In genomic region chr4:115057674-115058316, GRCm38 (mm10) we compare ENCODE assay signal across 8 mouse cellular contexts. TPM values are rescaled to one million over a fixed set of nuclear protein-coding genes. Genes with fewer than 3 reads are reported as not detected.
A peak's percentile ranks its signal among the peaks of the same experiment; 100 is the strongest.
DNase-seq lines count a peak whose midpoint lies in the region; ATAC-seq and TF ChIP-seq lines count a peak whose summit lies in the region.

No protein-coding gene starts in this region.

- H3K36me3 ChIP-seq in heart, embryonic 15.5 days: no peaks in the 10 kb centered on the region
- peaks cover 20% of the 10 kb centered on the region for H3K36me3 ChIP-seq in liver, embryonic 14.5 days (replicated peaks; ENCODE audit: control insufficient read depth, insufficient read depth, low read depth)
- H3K36me3 ChIP-seq in small intestine, adult 2 months (ENCODE audit: control insufficient read depth, insufficient read depth, low read length): no peaks in the 10 kb centered on the region

- H3K9ac ChIP-seq in heart, embryonic 15.5 days: peak overlapping the region; percentile 49
- peak overlapping the region; percentile 100 for H3K9ac ChIP-seq in liver, embryonic 14.5 days (replicated peaks)

- peak; percentile 94 for DNase-seq in heart, adult 11 months
- DNase-seq in heart, postnatal 25 days (ENCODE audit: low spot score): no peak
- DNase-seq in liver, embryonic 14.5 days (ENCODE audit: low read depth in 3 of 3, low spot score in 3 of 3): no peak
- DNase-seq in frontal cortex, postnatal 14 days (ENCODE audit: low spot score in 2 of 2): no peak
- no peak for DNase-seq in gastrocnemius, adult 18-20 months (ENCODE audit: low spot score)

- H3K27me3 ChIP-seq in heart, embryonic 15.5 days: peaks cover 87% of the 10 kb centered on the region
- H3K27me3 ChIP-seq in liver, embryonic 14.5 days (ENCODE audit: control insufficient read depth, insufficient read depth, low read length): peaks cover 12% of the 10 kb centered on the region
- peaks cover 77% of the 10 kb centered on the region for H3K27me3 ChIP-seq in small intestine, adult 2 months (ENCODE audit: control insufficient read depth, insufficient read depth, low read length)

- no peaks in the 10 kb centered on the region; the same call in 1 of the 2 replicates for H3K4me1 ChIP-seq in cortical plate, adult 2 months (ENCODE audit: control insufficient read depth, insufficient read depth, low read length)
- H3K4me1 ChIP-seq in heart, embryonic 15.5 days (replicated peaks): peaks cover 23% of the 10 kb centered on the region
- peaks cover 27 to 30% of the 10 kb centered on the region in 2 experiments for H3K4me1 ChIP-seq in liver, embryonic 14.5 days (replicated peaks; ENCODE audit: control insufficient read depth in 2 of 2, insufficient read depth in 2 of 2, low read length in 1 of 2)
- H3K4me1 ChIP-seq in small intestine, adult 2 months (ENCODE audit: control insufficient read depth, insufficient read depth, insufficient read length, low read length): peaks cover 7% of the 10 kb centered on the region

- peak overlapping the region; percentile 30 for H3K4me3 ChIP-seq in cortical plate, adult 2 months (ENCODE audit: insufficient read depth, low read length)
- H3K4me3 ChIP-seq in heart, embryonic 15.5 days: peak overlapping the region; percentile 51
- H3K4me3 ChIP-seq in liver, embryonic 14.5 days (ENCODE audit: insufficient read depth in 1 of 2, low read depth in 2 of 2, low read length in 2 of 2): peak overlapping the region; percentile 93 to 98
- H3K4me3 ChIP-seq in small intestine, adult 2 months (ENCODE audit: low read depth, low read length): peak overlapping the region; percentile 43

- no peak for TF ChIP-seq EP300 in liver, embryonic 14.5 days (IDR thresholded peaks at IDR 0.05; ENCODE audit: low read depth)

- ATAC-seq in heart, embryonic 15.5 days (replicated peaks; ENCODE audit: insufficient number of reproducible peaks, insufficient read depth, low FRiP score, low read depth): 0 out of 2 replicates have a peak, but pooled peaks have one; percentile 20
- peak; percentile 6; the same call in 1 of the 2 replicates for ATAC-seq in liver, embryonic 14.5 days (ENCODE audit: insufficient read depth)

- peak overlapping the region; percentile 66 for H3K4me2 ChIP-seq in heart, embryonic 15.5 days
- H3K4me2 ChIP-seq in liver, embryonic 14.5 days (ENCODE audit: low read depth): peak overlapping the region; percentile 100

- TF ChIP-seq POLR2A in cortical plate, adult 2 months (IDR thresholded peaks at IDR 0.05; ENCODE audit: extremely low read depth, insufficient read depth, low read length): no peak
- TF ChIP-seq POLR2A in small intestine, adult 2 months (IDR thresholded peaks at IDR 0.05; ENCODE audit: low read depth, low read length): no peak

- no peaks in the 10 kb centered on the region for H3K9me3 ChIP-seq in heart, embryonic 15.5 days (replicated peaks)
- H3K9me3 ChIP-seq in liver, embryonic 14.5 days (ENCODE audit: control insufficient read depth, low read length): no peaks in the 10 kb centered on the region

- TF ChIP-seq CTCF in cortical plate, adult 2 months (IDR thresholded peaks at IDR 0.05; ENCODE audit: extremely low read depth, insufficient read depth, low read length): no peak
- no peak for TF ChIP-seq CTCF in liver, embryonic 14.5 days (IDR thresholded peaks at IDR 0.05; ENCODE audit: low read depth)
- no peak for TF ChIP-seq CTCF in small intestine, adult 2 months (IDR thresholded peaks at IDR 0.05; ENCODE audit: extremely low read depth, insufficient read length, insufficient replicate concordance, low read depth, low read length)

- 3% methylated on average over 33 of the region's 33 CpGs for WGBS in heart, embryonic 15.5 days
- under 1% methylated on average over 33 of the region's 33 CpGs for whole genome bisulfite sequencing in liver, embryonic 14.5 days (ENCODE audit: insufficient replicate concordance)
- WGBS in small intestine, adult 2 months: 4% methylated on average over 33 of the region's 33 CpGs

- peak overlapping the region; percentile 85 for H3K27ac ChIP-seq in cortical plate, adult 2 months (ENCODE audit: insufficient read depth, low read length)
- H3K27ac ChIP-seq in heart, embryonic 15.5 days: peak overlapping the region; percentile 75
- peak overlapping the region; percentile 93 for H3K27ac ChIP-seq in liver, embryonic 14.5 days
- H3K27ac ChIP-seq in small intestine, adult 2 months (ENCODE audit: insufficient read depth, low read depth, low read length): no peak overlapping the region

- intact Hi-C loops in heart, postnatal 25 days (cut with DNase I): loop anchor here (2.0 kb wide), 2 partner anchors 17 to 149 kb away; partner anchors contain the start of gene Foxd2

RNA-seq across cellular contexts. Expression of gene Tal1, which starts 1.6 kb away (rescaled TPM):
- total RNA-seq in heart, postnatal 25 days (2021): 1 to 10 TPM; 3.7 to 4.0 TPM
- polyA plus RNA-seq in cortical plate, adult 2 months (2012; rRNA removed): 1.5 and 1.6 TPM in 2 replicates
- 1.1 and 1.5 TPM in 2 replicates for polyA plus RNA-seq in heart, embryonic 15.5 days (2015; fragmentation: Nextera tagmentation; extraction: Ambion mirVana)
- polyA plus RNA-seq in liver, embryonic 14.5 days (2012; rRNA removed): 72.6 and 74.7 TPM in 2 replicates
- polyA plus RNA-seq in liver, embryonic 14.5 days (2014; fragmentation: Nextera tagmentation; extraction: Ambion mirVana): 55.6 and 60.9 TPM in 2 replicates
- 0.71 and 1.8 TPM in 2 replicates for polyA plus RNA-seq in small intestine, adult 2 months (2012; rRNA removed)
- total RNA-seq in gastrocnemius, adult 18-20 months (2021): 1 to 10 TPM in 1 of 2 experiments, under 1 TPM in 1; 0.93 to 1.0 TPM

RNA-seq across cellular contexts. Expression of gene Pdzk1ip1, which starts 30.7 kb away (rescaled TPM):
- total RNA-seq in heart, postnatal 25 days (2021): 1 to 10 TPM in 1 of 2 experiments, not detected in 1; 1.0 TPM
- 1.1 and 1.2 TPM in 2 replicates for polyA plus RNA-seq in cortical plate, adult 2 months (2012; rRNA removed)
- 3.3 and 4.7 TPM in 2 replicates for polyA plus RNA-seq in heart, embryonic 15.5 days (2015; fragmentation: Nextera tagmentation; extraction: Ambion mirVana)
- 20.5 and 24.5 TPM in 2 replicates for polyA plus RNA-seq in liver, embryonic 14.5 days (2012; rRNA removed)
- polyA plus RNA-seq in liver, embryonic 14.5 days (2014; fragmentation: Nextera tagmentation; extraction: Ambion mirVana): 24.4 and 30.5 TPM in 2 replicates
- 8.4 and 10.7 TPM in 2 replicates for polyA plus RNA-seq in small intestine, adult 2 months (2012; rRNA removed)
- not detected for total RNA-seq in gastrocnemius, adult 18-20 months (2021)

RNA-seq across cellular contexts. Expression of gene Stil, which starts 57.8 kb away (rescaled TPM):
- under 1 TPM; 0.16 to 0.22 TPM for total RNA-seq in heart, postnatal 25 days (2021)
- polyA plus RNA-seq in cortical plate, adult 2 months (2012; rRNA removed): 0.36 and 0.58 TPM in 2 replicates
- polyA plus RNA-seq in heart, embryonic 15.5 days (2015; fragmentation: Nextera tagmentation; extraction: Ambion mirVana): 6.5 and 8.4 TPM in 2 replicates
- 6.1 and 8.7 TPM in 2 replicates for polyA plus RNA-seq in liver, embryonic 14.5 days (2012; rRNA removed)
- 12.1 and 12.9 TPM in 2 replicates for polyA plus RNA-seq in liver, embryonic 14.5 days (2014; fragmentation: Nextera tagmentation; extraction: Ambion mirVana)
- polyA plus RNA-seq in small intestine, adult 2 months (2012; rRNA removed): 0.29 and 0.98 TPM in 2 replicates
- not detected for total RNA-seq in gastrocnemius, adult 18-20 months (2021)

Comparison
In these comparisons a context has a peak if more than half of its experiments do, and no peak if none do; other contexts are left out.
1. H3K4me3 ChIP-seq: peak in every context shown above with its lines; median percentile 96 in liver, embryonic 14.5 days; 51 in heart, embryonic 15.5 days; 43 in small intestine, adult 2 months; 30 in cortical plate, adult 2 months.
2. RNA of gene Tal1, which starts 1.6 kb away (polyA plus RNA-seq): 55.6 to 74.7 TPM in liver, embryonic 14.5 days; 0.71 to 1.8 TPM in small intestine, adult 2 months, 1.5 to 1.6 TPM in cortical plate, adult 2 months and 1.1 to 1.5 TPM in heart, embryonic 15.5 days; every median in the first group is over 10 times any median in the second.